24 mouse cellular contexts compared by ENCODE assay signal in the genomic region with DNA sequence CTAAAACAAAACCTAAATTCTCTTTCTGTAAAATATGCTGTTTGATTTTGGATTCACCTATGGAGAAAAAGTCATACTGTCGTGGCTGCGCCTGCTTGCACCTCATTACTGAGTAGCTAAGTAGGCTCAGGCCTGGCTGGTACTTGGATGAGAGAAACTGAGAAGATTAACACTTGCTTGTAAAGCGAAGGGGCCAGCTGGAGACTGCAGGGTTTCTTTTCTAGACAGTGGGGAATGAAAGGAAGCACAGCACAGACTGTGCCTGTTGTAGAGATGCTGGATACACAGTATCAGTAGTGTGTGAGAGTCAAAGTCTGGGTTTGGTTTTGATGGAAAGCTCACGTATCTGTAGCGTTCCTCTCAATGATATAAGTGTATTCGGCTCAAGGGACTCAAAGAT.
DNase-seq lines count a peak whose midpoint lies in the region; ATAC-seq and TF ChIP-seq lines count a peak whose summit lies in the region.
"Had no signal": no experiment of that assay in that cellular context is flagged by ENCODE, and none has a peak within 500 bp of the region (broad histone marks: within the 10 kb centered on the region; RNA-seq: fewer than 3 reads in every experiment).

No protein-coding gene starts in this region.

- no peak overlapping the region for H3K4me3 ChIP-seq in hindbrain, embryonic 16.5 days (ENCODE audit: low read length)
- no peak overlapping the region for H3K4me3 ChIP-seq in hindbrain, embryonic 11.5 days (ENCODE audit: low read depth, low read length)
- no peak overlapping the region for H3K4me3 ChIP-seq in midbrain, embryonic 11.5 days (ENCODE audit: low read depth, low read length)
- H3K4me3 ChIP-seq in midbrain, embryonic 10.5 days = no peak overlapping the region
- no peak overlapping the region for H3K4me3 ChIP-seq in limb, embryonic 13.5 days
- H3K4me3 ChIP-seq: heart, embryonic 12.5 days; hindbrain, embryonic 10.5 days; neural tube, embryonic 12.5 days; stomach, embryonic 15.5 days had no signal

- no peak for TF ChIP-seq CTCF in brain, embryonic 14.5 days (IDR thresholded peaks at IDR 0.05; ENCODE audit: borderline replicate concordance, extremely low read depth, insufficient read depth, insufficient read length)

- H3K9me3 ChIP-seq in hindbrain, embryonic 16.5 days (ENCODE audit: control insufficient read depth, low read length) = no peaks in the 10 kb centered on the region
- H3K9me3 ChIP-seq in hindbrain, embryonic 11.5 days (ENCODE audit: control insufficient read depth, low read length) = no peaks in the 10 kb centered on the region
- H3K9me3 ChIP-seq in midbrain, embryonic 11.5 days (ENCODE audit: control insufficient read depth, low read length) = no peaks in the 10 kb centered on the region
- H3K9me3 ChIP-seq in midbrain, embryonic 10.5 days (replicated peaks) = no peaks in the 10 kb centered on the region
- H3K9me3 ChIP-seq in limb, embryonic 13.5 days = no peaks in the 10 kb centered on the region
- H3K9me3 ChIP-seq: heart, embryonic 12.5 days; hindbrain, embryonic 10.5 days; neural tube, embryonic 12.5 days; stomach, embryonic 15.5 days had no signal

- no peaks in the 10 kb centered on the region for H3K27me3 ChIP-seq in hindbrain, embryonic 16.5 days (replicated peaks; ENCODE audit: control insufficient read depth, insufficient read depth, low read length)
- no peaks in the 10 kb centered on the region for H3K27me3 ChIP-seq in hindbrain, embryonic 11.5 days (ENCODE audit: control insufficient read depth, insufficient read depth, low read length)
- H3K27me3 ChIP-seq in midbrain, embryonic 11.5 days (ENCODE audit: control insufficient read depth, insufficient read depth, low read length) = no peaks in the 10 kb centered on the region
- H3K27me3 ChIP-seq in midbrain, embryonic 10.5 days (ENCODE audit: low read depth, poor library complexity, severe bottlenecking) = peaks cover 15% of the 10 kb centered on the region
- H3K27me3 ChIP-seq in limb, embryonic 13.5 days = peaks cover 8% of the 10 kb centered on the region; the same call in 1 of the 2 replicates
- H3K27me3 ChIP-seq: heart, embryonic 12.5 days; neural tube, embryonic 12.5 days; stomach, embryonic 15.5 days had no signal

- no peak overlapping the region for H3K27ac ChIP-seq in hindbrain, embryonic 16.5 days (ENCODE audit: low read depth, low read length)
- no peak overlapping the region for H3K27ac ChIP-seq in hindbrain, embryonic 11.5 days (ENCODE audit: low read depth, low read length)
- H3K27ac ChIP-seq in midbrain, embryonic 11.5 days (ENCODE audit: low read depth, low read length) = no peak overlapping the region
- no peak overlapping the region for H3K27ac ChIP-seq in midbrain, embryonic 10.5 days (replicated peaks)
- no peak overlapping the region for H3K27ac ChIP-seq in limb, embryonic 13.5 days
- H3K27ac ChIP-seq: hindbrain, embryonic 10.5 days; macrophage; neural tube, embryonic 12.5 days; stomach, embryonic 15.5 days had no signal

- no peak overlapping the region for H3K9ac ChIP-seq in hindbrain, embryonic 16.5 days (ENCODE audit: low read depth, low read length)
- no peak overlapping the region for H3K9ac ChIP-seq in hindbrain, embryonic 11.5 days (ENCODE audit: low read depth, low read length)
- H3K9ac ChIP-seq in midbrain, embryonic 11.5 days (ENCODE audit: low read length) = no peak overlapping the region
- H3K9ac ChIP-seq in limb, embryonic 13.5 days = no peak overlapping the region
- H3K9ac ChIP-seq: heart, embryonic 12.5 days; liver, postnatal 0 days; neural tube, embryonic 12.5 days; stomach, embryonic 15.5 days had no signal

- no peaks in the 10 kb centered on the region for H3K36me3 ChIP-seq in hindbrain, embryonic 16.5 days (ENCODE audit: control insufficient read depth, insufficient read depth, low read length)
- H3K36me3 ChIP-seq in hindbrain, embryonic 11.5 days (ENCODE audit: control insufficient read depth, insufficient read depth, low read length) = no peaks in the 10 kb centered on the region
- no peaks in the 10 kb centered on the region for H3K36me3 ChIP-seq in midbrain, embryonic 11.5 days (ENCODE audit: control insufficient read depth, insufficient read depth, low read length)
- H3K36me3 ChIP-seq in midbrain, embryonic 10.5 days = no peaks in the 10 kb centered on the region
- no peaks in the 10 kb centered on the region for H3K36me3 ChIP-seq in limb, embryonic 13.5 days
- H3K36me3 ChIP-seq: heart, embryonic 12.5 days; hindbrain, embryonic 10.5 days; neural tube, embryonic 12.5 days; stomach, embryonic 15.5 days had no signal

- 60% methylated on average over 6 of the region's 6 CpGs for WGBS in hindbrain, embryonic 16.5 days
- 78% methylated on average over 6 of the region's 6 CpGs for WGBS in hindbrain, embryonic 11.5 days
- WGBS in midbrain, embryonic 11.5 days = 59% methylated on average over 6 of the region's 6 CpGs
- 65% methylated on average over 6 of the region's 6 CpGs for WGBS in midbrain, embryonic 10.5 days
- WGBS in limb, embryonic 13.5 days = 47% methylated on average over 6 of the region's 6 CpGs

- no peaks in the 10 kb centered on the region; the same call in 1 of the 2 replicates for H3K4me1 ChIP-seq in hindbrain, embryonic 16.5 days (ENCODE audit: control insufficient read depth, insufficient read depth, low read depth, low read length)
- no peaks in the 10 kb centered on the region for H3K4me1 ChIP-seq in hindbrain, embryonic 11.5 days (replicated peaks; ENCODE audit: control insufficient read depth, insufficient read depth, low read length)
- no peaks in the 10 kb centered on the region; the same call in 1 of the 2 replicates for H3K4me1 ChIP-seq in midbrain, embryonic 11.5 days (ENCODE audit: control insufficient read depth, insufficient read depth, low read length)
- H3K4me1 ChIP-seq in midbrain, embryonic 10.5 days = peaks cover 24% of the 10 kb centered on the region
- H3K4me1 ChIP-seq in limb, embryonic 13.5 days = peaks cover 20% of the 10 kb centered on the region; the same call in 1 of the 2 replicates
- H3K4me1 ChIP-seq: heart, embryonic 12.5 days; stomach, embryonic 15.5 days had no signal

- TF ChIP-seq POLR2A in brain, embryonic 14.5 days (IDR thresholded peaks at IDR 0.05; ENCODE audit: borderline replicate concordance, extremely low read depth, insufficient read depth, insufficient read length, poor library complexity, severe bottlenecking) = no peak

- no peak overlapping the region for H3K4me2 ChIP-seq in hindbrain, embryonic 16.5 days (ENCODE audit: low read length)
- no peak overlapping the region for H3K4me2 ChIP-seq in hindbrain, embryonic 11.5 days (replicated peaks; ENCODE audit: low read depth, low read length)
- no peak overlapping the region for H3K4me2 ChIP-seq in midbrain, embryonic 11.5 days
- H3K4me2 ChIP-seq in limb, embryonic 13.5 days (replicated peaks) = no peak overlapping the region
- H3K4me2 ChIP-seq: heart, embryonic 12.5 days; liver, embryonic 11.5 days; neural tube, embryonic 12.5 days; stomach, embryonic 15.5 days had no signal

- 0 out of 2 replicates have a peak, but pooled peaks have one; percentile 20 for ATAC-seq in hindbrain, embryonic 16.5 days
- ATAC-seq in hindbrain, embryonic 11.5 days (ENCODE audit: low FRiP score) = no peak
- 0 out of 2 replicates have a peak, but pooled peaks have one; percentile 27 for ATAC-seq in midbrain, embryonic 11.5 days (ENCODE audit: low FRiP score)
- 0 out of 2 replicates have a peak, but pooled peaks have one; percentile 28 for ATAC-seq in limb, embryonic 13.5 days (ENCODE audit: low FRiP score, low read depth)
- ATAC-seq: CD4-positive, CD25-positive, alpha-beta regulatory T cell, adult 4 months; inflammation-experienced regulatory T-cells, adult 6 months; liver, postnatal 0 days; lung, postnatal 0 days had no signal

- no peak for DNase-seq in hindbrain, embryonic 11.5 days (ENCODE audit: low spot score)
- no peak for DNase-seq in midbrain, embryonic 11.5 days (ENCODE audit: low spot score, missing footprints)
- DNase-seq in midbrain, embryonic 10.5 days (ENCODE audit: low spot score) = no peak
- peak; percentile 83 for DNase-seq in brain, embryonic 14.5 days (ENCODE audit: low read depth)
- DNase-seq in cerebellum, postnatal 4 days (ENCODE audit: low spot score in 2 of 2) = no peak
- DNase-seq: adrenal gland, postnatal 14 days; cerebellum, adult 9-10 months; gastrocnemius, postnatal 25 days; heart, adult 18-20 months; heart, postnatal 10 days; kidney, adult 2 months; kidney, postnatal 10 days; liver, postnatal 0 days had no signal
